Mouse (Mus musculus): ENCODE results near the gene Arhgap30. TPM values are rescaled to one million over a fixed set of nuclear protein-coding genes. Genes with fewer than 3 reads are reported as not detected.

Arhgap30 gene
- polyA plus RNA-seq, 1 experiment from 2014 or later: 0.83 TPM

GRCm38 (mm10) chr1:171373946-171374345, 14.8 kb upstream of the Arhgap30 start:
- WGBS: 4% methylated on average over 3 of the region's 4 CpGs
- DNase-seq (ENCODE audit: low spot score) (no peak), ATAC-seq (replicated peaks; ENCODE audit: low FRiP score, low read depth) (no peak)
- no peak for TF ChIP-seq CTCF (IDR thresholded peaks at IDR 0.05; ENCODE audit: low read depth)
- no peak overlapping the region for H3K27ac ChIP-seq
- no peak overlapping the region for H3K9ac ChIP-seq (ENCODE audit: low read depth, low read length)
- H3K4me1 ChIP-seq (replicated peaks; ENCODE audit: insufficient read depth, low read length): no peaks in the 10 kb centered on the region; the same call in 1 of the 2 replicates
- no peaks in the 10 kb centered on the region for H3K36me3 ChIP-seq (ENCODE audit: insufficient read depth, low read length)
- no peak overlapping the region for H3K4me2 ChIP-seq (ENCODE audit: low read length)
- H3K9me3 ChIP-seq (replicated peaks; ENCODE audit: low read length): no peaks in the 10 kb centered on the region
- H3K4me3 ChIP-seq (replicated peaks; ENCODE audit: low read depth, low read length): no peak overlapping the region
- H3K27me3 ChIP-seq (ENCODE audit: insufficient read depth, low read length): no peaks in the 10 kb centered on the region

GRCm38 (mm10) chr1:171375646-171376097, 13.1 kb upstream of the Arhgap30 start:
- no peak for TF ChIP-seq CTCF (IDR thresholded peaks at IDR 0.05; ENCODE audit: low read depth)
- peaks cover 7% of the 10 kb centered on the region for H3K4me1 ChIP-seq (replicated peaks; ENCODE audit: insufficient read depth, low read length)
- no peak overlapping the region for H3K4me2 ChIP-seq (ENCODE audit: low read length)
- H3K27me3 ChIP-seq (ENCODE audit: insufficient read depth, low read length): peaks cover 3% of the 10 kb centered on the region; the same call in 1 of the 2 replicates
- no peak overlapping the region for H3K9ac ChIP-seq (ENCODE audit: low read depth, low read length)
- H3K4me3 ChIP-seq (replicated peaks; ENCODE audit: low read depth, low read length): no peak overlapping the region
- ATAC-seq (replicated peaks; ENCODE audit: low FRiP score, low read depth) (peak; percentile 30; the same call in 1 of the 2 replicates), DNase-seq (ENCODE audit: low spot score) (no peak)
- 42% methylated on average over 9 of the region's 9 CpGs for WGBS
- no peaks in the 10 kb centered on the region for H3K9me3 ChIP-seq (replicated peaks; ENCODE audit: low read length)
- H3K36me3 ChIP-seq (ENCODE audit: insufficient read depth, low read length): no peaks in the 10 kb centered on the region
- no peak overlapping the region for H3K27ac ChIP-seq

DNA sequence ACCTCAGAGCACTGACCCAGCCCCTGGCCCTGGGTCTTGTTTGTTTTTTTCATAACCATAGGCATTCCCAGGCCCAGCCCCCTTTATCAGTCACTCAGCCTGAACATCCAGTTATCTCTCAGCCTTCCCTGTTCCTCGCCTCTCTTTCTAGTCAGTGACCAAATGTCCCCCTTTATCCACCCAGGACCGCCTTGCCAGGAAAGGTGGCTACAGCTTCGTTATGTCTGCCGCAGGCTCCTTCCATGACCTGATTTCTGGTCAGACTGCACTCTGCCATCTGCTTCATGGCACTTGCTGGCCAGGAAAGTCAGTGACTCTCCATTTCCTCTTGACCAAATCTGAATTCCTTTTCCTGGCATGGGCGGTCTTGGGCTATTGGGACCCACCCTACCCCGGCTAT, 10.5 kb upstream of the Arhgap30 start:
- ATAC-seq (replicated peaks; ENCODE audit: low FRiP score, low read depth): no peak
- Histone ChIP-seq H3K9me3 (replicated peaks; ENCODE audit: low read length) (no peaks in the 10 kb centered on the region), H3K9ac (ENCODE audit: low read depth, low read length) (no peak overlapping the region), H3K4me3 (replicated peaks; ENCODE audit: low read depth, low read length) (no peak overlapping the region), H3K4me2 (ENCODE audit: low read length) (no peak overlapping the region), H3K27me3 (ENCODE audit: insufficient read depth, low read length) (peaks cover 3% of the 10 kb centered on the region; the same call in 1 of the 2 replicates), H3K36me3 (ENCODE audit: insufficient read depth, low read length) (no peaks in the 10 kb centered on the region), H3K27ac (no peak overlapping the region), H3K4me1 (replicated peaks; ENCODE audit: insufficient read depth, low read length) (peaks cover 7% of the 10 kb centered on the region)
- WGBS: 86% methylated on average over 6 of the region's 6 CpGs
- no peak for DNase-seq (ENCODE audit: low spot score)
- TF ChIP-seq CTCF (IDR thresholded peaks at IDR 0.05; ENCODE audit: low read depth): no peak

DNA sequence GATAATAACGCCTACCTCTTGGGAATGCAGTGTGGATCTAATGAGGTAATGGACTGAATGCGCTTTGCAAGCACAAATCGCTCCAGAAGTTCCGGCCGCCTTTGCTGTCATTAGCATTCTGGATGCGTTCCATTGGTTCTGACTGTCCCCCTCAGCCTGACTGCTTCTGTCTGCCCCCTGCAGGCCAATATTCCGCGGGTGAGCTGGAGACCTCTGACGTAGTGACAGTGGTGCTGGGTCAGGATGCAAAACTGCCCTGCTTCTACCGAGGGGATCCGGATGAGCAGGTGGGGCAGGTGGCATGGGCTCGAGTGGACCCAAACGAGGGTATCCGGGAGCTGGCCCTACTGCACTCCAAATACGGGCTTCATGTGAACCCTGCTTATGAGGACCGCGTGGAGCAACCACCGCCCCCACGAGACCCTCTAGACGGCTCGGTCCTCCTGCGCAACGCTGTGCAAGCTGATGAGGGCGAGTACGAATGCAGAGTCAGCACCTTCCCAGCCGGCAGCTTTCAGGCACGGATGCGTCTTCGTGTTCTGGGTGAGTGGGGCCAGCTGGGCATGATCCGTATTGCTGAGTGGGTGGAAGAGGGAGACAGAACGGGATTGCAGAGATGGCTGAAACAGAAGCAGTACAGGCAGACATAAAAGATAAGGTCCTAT, 8.7 kb upstream of the Arhgap30 start:
- Histone ChIP-seq H3K36me3 (ENCODE audit: insufficient read depth, low read length) (no peaks in the 10 kb centered on the region), H3K4me1 (replicated peaks; ENCODE audit: insufficient read depth, low read length) (peaks cover 7% of the 10 kb centered on the region; the same call in 1 of the 2 replicates), H3K4me2 (ENCODE audit: low read length) (peak overlapping the region; percentile 49), H3K9ac (ENCODE audit: low read depth, low read length) (no peak overlapping the region), H3K27me3 (ENCODE audit: insufficient read depth, low read length) (peaks cover 3% of the 10 kb centered on the region; the same call in 1 of the 2 replicates), H3K27ac (no peak overlapping the region), H3K9me3 (replicated peaks; ENCODE audit: low read length) (no peaks in the 10 kb centered on the region), H3K4me3 (replicated peaks; ENCODE audit: low read depth, low read length) (peak overlapping the region; percentile 24; the same call in 1 of the 2 replicates)
- WGBS: 2% methylated on average over 31 of the region's 31 CpGs
- ATAC-seq (replicated peaks; ENCODE audit: low FRiP score, low read depth) (peak; percentile 75), DNase-seq (ENCODE audit: low spot score) (peak; percentile 89)
- peak; percentile 80 for TF ChIP-seq CTCF (IDR thresholded peaks at IDR 0.05; ENCODE audit: low read depth)

GRCm38 (mm10) chr1:171382096-171382620, 6.6 kb upstream of the Arhgap30 start:
- 72% methylated on average over 11 of the region's 11 CpGs for WGBS
- Histone ChIP-seq H3K9me3 (replicated peaks; ENCODE audit: low read length) (no peaks in the 10 kb centered on the region), H3K27ac (no peak overlapping the region), H3K4me3 (replicated peaks; ENCODE audit: low read depth, low read length) (no peak overlapping the region), H3K36me3 (ENCODE audit: insufficient read depth, low read length) (no peaks in the 10 kb centered on the region), H3K4me2 (ENCODE audit: low read length) (no peak overlapping the region), H3K4me1 (replicated peaks; ENCODE audit: insufficient read depth, low read length) (peaks cover 7% of the 10 kb centered on the region; the same call in 1 of the 2 replicates), H3K27me3 (ENCODE audit: insufficient read depth, low read length) (peaks cover 3% of the 10 kb centered on the region; the same call in 1 of the 2 replicates), H3K9ac (ENCODE audit: low read depth, low read length) (no peak overlapping the region)
- DNase-seq (ENCODE audit: low spot score): no peak
- no peak for ATAC-seq (replicated peaks; ENCODE audit: low FRiP score, low read depth)
- peak; percentile 24 for TF ChIP-seq CTCF (IDR thresholded peaks at IDR 0.05; ENCODE audit: low read depth)

DNA sequence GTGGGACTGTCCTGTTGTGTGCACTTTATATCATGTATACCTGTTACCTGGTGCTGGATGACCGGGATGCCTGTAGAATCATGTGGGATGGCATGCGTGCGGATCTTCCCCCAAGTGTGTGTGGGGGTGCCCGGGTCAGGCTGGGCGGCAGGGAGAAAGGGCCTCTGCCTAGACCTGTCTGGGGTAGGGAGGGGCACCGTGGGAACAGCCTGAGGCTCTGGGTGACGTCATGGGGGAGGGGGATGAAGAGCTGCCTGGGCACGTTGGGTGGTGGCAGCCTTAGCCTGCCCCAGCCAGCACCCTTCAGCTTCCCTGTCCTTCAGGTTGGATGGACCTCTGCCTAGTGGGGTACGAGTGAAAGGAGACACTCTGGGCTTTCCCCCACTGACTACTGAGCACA, 4.4 kb upstream of the Arhgap30 start:
- Histone ChIP-seq H3K4me3 (replicated peaks; ENCODE audit: low read depth, low read length) (no peak overlapping the region), H3K4me1 (replicated peaks; ENCODE audit: insufficient read depth, low read length) (peaks cover 7% of the 10 kb centered on the region; the same call in 1 of the 2 replicates), H3K9me3 (replicated peaks; ENCODE audit: low read length) (no peaks in the 10 kb centered on the region), H3K9ac (ENCODE audit: low read depth, low read length) (no peak overlapping the region), H3K4me2 (ENCODE audit: low read length) (no peak overlapping the region), H3K36me3 (ENCODE audit: insufficient read depth, low read length) (no peaks in the 10 kb centered on the region), H3K27ac (no peak overlapping the region), H3K27me3 (ENCODE audit: insufficient read depth, low read length) (peaks cover 3% of the 10 kb centered on the region; the same call in 1 of the 2 replicates)
- 62% methylated on average over 9 of the region's 9 CpGs for WGBS
- ATAC-seq (replicated peaks; ENCODE audit: low FRiP score, low read depth): no peak
- no peak for TF ChIP-seq CTCF (IDR thresholded peaks at IDR 0.05; ENCODE audit: low read depth)
- DNase-seq (ENCODE audit: low spot score): no peak

Measured in kidney, postnatal 0 days (tissue).